Mouse (Mus musculus): ENCODE data around the gene Dgkh.
"Not testable (repeated sequence)": the region's sequence is repeated elsewhere in the genome, so short reads cannot be mapped to it uniquely, and the experiment has no call there.

Gene Dgkh

GRCm38 (mm10) chr14:78635612-78636400, 96.8 kb downstream of the Dgkh start:
- intact Hi-C loops (cut with DNase I), result no loop called here

DNA sequence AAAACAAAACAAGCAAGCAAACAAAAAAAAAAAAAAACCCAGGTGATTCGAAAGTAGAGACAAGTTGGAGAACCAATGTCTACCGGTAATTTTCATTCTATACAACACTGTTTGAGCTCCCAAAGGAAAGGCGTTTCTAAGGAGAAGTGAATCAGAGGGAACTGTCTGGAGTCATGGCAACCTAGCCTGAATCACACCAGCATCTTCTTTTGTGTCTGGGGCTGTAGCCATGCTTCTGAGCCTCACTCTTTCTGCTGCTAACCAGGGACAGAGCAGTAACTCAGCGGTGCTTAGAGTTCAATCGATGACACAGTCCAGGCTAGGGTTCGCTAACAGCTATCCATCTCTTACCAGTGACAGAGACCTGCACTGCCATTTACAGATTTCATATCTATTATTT, 99.8 kb downstream of the Dgkh start:
- intact Hi-C loops (cut with DNase I), result no loop called here

DNA sequence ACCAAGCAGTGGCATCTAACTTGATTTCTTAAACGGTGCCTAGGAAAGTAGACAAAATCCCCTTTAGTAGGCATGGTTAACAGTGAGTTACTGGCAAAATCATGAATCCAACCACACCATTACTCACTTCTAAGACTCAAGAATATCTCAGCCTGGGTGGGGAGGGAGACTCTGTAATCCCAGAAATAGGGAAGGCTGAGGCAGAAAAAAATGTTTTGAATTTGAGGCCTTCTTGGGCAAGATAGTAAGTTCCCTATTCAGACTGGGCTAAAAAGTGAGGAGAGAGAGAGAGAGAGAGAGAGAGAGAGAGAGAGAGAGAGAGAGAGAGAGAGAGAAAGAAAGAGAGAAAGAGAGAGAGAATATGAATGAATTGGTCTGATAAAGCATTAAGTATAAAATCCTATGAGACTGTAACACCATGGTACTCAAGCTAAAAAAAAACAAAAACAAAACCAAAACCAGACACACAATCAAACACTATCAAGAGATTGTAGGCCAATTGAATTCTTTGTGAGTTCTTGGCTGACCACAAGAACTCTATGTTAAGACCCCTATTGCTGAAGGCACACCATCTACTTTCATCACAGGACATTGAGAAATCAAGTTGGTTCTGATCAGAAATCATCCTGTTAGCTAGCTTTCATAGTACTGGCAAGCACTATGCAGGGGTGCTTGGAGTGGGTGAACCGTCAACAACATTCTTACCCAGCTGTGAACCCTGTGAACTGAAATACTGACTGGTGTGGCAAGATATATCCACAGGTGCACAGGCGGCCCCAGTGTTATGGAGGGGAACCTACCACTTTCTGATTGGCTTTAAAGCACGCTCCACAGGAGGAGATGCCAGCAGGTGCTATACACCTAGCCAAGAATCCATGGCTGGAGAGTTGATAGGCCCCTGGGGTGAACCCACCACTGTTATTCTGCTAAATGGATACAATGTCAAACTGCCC, 101.4 kb downstream of the Dgkh start:
- intact Hi-C loops (cut with DNase I), result no loop called here

DNA sequence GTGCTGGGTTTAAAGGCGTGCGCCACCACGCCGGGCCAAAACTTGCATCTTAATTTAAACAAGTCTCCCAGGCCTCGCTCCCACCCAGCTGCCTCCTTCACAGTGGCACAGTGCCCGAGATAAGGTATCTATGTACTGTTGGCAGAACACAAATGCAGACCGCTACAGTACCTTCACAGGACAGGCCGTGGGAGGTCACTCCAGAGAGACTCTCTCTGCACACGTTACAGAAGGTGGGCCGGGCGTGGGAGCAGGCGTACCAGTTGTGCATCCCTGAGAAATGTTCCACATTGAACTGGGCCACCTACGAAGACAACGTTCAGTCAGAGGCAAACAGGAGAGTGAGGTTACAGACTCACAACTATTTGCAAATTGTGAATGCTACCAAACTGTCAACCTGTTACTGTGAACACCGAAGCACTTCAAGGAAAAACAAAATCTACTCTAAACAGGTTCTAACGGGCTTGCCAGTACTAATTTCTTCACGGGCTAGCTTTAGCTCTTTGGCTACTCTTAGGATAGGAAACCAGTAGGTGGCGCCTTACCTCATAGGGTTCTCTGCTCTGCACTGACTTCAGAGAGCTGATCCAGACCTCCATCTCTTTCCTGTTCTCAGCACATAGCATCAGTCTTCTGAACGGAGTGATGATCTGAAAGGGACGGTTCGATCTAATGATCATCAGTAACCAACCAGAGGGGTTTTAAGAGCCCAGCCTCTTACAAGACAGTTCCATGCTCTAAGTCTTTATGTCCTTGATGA, 104.9 kb downstream of the Dgkh start:
- intact Hi-C loops (cut with DNase I), result no loop called here

DNA sequence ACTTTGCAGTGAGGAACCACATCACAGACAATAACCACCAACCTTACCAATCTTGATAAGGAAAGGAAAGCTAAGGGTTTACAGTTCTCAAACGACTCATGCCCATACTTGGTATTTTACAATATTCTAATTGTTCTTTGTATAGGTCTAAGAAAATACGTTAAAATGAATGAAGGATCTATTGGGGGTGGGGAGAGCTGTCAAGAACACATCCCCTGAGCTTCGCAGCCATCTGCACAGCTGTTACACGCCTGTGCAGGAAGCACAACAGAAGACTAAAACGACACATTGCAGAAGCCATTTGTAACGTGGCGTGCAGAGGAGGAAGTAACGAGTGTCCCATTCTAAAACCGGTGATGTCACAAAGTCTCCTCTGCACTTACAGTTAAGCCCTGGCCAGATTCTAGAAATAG, 113.7 kb downstream of the Dgkh start:
- intact Hi-C loops (cut with DNase I), result no loop called here

- intact Hi-C loops (cut with DNase I), result no loop called here
These were observed 119.0 kb downstream of the Dgkh start for GRCm38 (mm10) chr14:78613569-78613968.

DNA sequence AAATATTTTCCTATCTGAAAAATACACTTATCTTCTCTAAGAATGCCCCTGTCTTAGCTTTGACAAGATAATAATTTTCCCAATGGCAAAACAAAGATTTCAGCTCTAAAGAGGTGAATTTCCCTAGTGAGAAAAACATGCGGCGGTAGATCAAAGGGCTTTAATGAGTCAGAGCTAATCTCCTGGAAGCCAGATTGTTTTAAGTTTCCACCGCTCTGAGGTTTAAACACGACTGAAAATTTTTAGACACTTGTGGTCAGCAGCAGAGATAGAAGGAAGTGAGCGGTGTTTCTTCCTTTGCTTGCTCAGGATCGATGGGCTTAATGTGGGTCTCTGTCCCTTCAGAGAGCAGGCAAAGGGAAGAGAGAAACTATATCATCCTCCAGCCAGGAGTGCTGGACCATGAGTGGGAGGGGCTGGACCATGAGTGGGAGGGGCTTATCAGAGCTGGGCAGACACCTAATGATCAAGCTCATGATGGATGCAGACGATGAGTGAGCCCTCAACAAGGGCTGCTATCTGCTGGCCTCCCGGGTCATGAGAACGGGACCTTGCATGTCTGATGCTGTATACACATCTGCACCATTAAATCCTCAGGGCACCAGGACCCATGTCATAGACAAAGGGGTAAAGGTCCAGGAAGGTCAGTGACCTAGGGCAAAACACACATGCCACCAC, 120.3 kb downstream of the Dgkh start:
- intact Hi-C loops (cut with DNase I), result no loop called here

- intact Hi-C loops (cut with DNase I), result no loop called here
These were observed 137.7 kb downstream of the Dgkh start for GRCm38 (mm10) chr14:78594916-78595315.

GRCm38 (mm10) chr14:78592965-78593364, 139.6 kb downstream of the Dgkh start:
- intact Hi-C loops (cut with DNase I), result no loop called here

GRCm38 (mm10) chr14:78590335-78590734, 142.2 kb downstream of the Dgkh start:
- intact Hi-C loops (cut with DNase I), result no loop called here

DNA sequence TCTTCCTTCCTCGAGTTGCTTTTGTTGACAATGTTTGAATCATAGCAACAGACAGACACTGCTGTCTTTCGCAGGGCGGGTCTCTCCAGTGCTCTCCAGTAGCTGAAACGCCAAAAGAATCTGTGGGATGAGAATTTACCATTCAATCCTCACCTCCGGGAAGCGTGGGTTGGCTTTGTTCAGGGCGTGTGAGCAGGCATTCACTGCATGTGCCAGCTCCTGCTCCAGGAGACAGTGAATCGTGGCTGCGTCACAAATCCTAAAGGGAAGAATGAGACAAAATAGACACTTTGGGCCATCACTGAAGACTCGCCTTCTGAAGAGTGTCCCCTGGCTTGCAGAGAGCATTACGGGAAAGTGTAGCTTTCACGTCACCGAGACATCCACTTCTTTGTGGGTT, 148.4 kb downstream of the Dgkh start:
- intact Hi-C loops (cut with DNase I), result no loop called here

DNA sequence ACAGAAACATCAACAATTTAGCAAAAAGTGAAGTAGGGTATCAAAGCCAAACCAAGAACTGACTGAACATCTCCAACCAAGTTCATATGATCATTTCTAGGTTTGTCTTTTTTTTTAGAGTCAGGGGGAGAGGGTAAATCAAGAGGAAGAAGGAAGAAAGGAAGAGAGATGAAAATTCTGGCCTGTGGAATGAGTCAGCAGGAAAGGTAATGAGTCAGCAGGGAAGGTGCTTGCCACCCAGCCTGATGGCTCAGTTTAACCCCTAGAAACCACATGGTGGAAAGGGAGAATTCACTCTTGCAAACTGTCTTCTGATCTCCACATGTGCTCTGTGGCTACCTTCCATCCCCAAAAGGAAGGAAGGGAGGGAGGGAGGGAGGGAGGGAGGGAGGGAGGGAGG, 149.4 kb downstream of the Dgkh start:
- intact Hi-C loops (cut with DNase I), result no loop called here

GRCm38 (mm10) chr14:78575899-78576298, 156.7 kb downstream of the Dgkh start:
- intact Hi-C loops (cut with DNase I), result no loop called here

DNA sequence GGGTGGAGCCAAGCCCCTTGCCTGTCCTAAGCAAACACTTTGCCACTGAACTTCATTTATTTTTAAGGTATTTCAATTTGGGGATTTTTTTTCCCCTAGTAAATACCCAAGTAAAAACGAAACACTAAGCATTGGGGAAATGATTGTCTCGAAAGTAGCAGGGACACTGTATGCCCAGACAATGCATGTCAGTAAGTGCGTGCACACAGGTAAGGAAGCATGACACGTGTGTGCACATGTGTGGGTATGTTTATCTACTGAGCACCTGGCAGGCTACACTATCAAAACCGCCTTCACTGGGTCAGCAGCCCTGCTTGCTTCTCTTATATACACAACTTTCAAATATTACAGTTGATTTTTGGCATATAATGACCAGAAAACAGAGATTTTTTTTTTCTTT, 164.2 kb downstream of the Dgkh start:
- intact Hi-C loops (cut with DNase I), result no loop called here

GRCm38 (mm10) chr14:78566431-78566830, 166.1 kb downstream of the Dgkh start:
- intact Hi-C loops (cut with DNase I), result no loop called here

DNA sequence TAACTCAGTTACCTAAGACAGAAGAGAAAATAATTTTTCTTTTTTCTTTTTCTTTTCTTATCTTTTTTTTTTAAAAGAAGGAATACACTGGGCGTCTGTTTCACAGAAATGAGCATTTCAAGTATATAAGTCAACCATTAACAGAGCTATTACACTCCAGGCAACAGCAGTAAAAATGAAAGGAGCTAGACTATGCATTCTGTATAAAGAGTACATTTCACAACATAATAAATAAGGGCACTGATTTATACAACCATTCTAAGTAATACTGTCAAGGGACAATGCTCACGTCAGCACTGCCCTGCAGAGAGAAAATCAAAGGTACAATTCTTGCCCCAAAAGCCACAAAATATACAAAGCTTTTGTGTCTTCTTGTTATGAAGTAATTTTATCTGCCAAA, 168.3 kb downstream of the Dgkh start:
- intact Hi-C loops (cut with DNase I), result no loop called here

DNA sequence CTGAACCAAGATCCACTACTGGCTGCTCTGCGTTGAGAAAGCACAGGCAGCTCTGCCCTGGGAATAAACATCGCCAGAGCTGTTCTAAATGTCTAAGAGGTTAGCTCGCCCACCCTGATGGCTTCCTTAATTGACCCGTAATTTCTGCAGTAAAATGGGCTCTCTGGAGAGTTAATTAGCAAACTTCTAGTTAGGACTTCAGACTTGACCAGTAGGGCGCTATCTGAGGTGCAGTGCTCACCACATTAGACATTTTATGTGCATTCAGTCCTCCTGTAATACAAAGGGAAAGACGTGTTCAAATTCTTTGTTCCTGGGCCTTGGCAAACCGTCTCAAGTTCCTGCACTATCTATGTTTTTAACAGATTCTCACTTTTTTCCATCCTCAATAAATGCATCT, 169.4 kb downstream of the Dgkh start:
- intact Hi-C loops (cut with DNase I), result no loop called here

GRCm38 (mm10) chr14:78562121-78562520, 170.5 kb downstream of the Dgkh start:
- intact Hi-C loops (cut with DNase I), result no loop called here

DNA sequence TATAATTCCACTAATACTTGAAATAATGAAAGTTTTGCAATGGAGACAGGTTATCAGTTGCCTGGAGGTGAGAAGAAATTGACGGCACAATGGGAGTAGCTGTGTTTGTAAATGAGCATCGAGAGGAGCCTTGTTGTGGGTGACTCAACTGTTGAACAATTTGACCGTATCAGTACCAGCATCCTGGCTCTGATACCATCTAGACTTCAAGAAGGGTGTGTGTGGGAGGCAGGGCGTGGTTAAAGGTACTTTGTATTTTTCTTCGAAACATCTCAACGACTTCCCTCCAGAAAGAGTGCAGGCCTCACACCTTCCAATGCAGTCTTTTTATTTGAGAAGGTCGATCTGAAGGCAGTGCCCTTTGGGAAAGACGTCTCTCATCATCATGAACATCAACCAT, 173.5 kb downstream of the Dgkh start:
- intact Hi-C loops (cut with DNase I), result no loop called here

DNA sequence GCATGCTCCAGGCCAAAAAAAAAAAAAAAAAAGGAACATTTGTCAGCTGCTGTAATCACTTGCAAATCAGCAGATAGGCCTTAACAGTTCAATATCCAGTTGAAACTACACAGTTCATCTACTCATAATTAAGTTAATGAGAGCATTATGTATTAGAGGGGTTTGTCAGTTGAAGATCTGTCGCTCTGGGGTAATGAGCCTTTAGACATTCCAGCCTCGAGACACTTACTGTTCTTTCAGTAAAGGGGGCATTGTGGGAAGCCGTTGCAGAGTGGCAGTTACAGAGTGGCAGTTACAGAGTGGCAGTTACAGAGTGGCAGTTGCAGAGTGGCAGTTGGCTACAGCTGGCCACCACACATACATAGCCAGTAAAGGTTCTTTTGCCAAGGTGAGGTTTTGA, 177.7 kb downstream of the Dgkh start:
- intact Hi-C loops (cut with DNase I), result not testable (repeated sequence)

- intact Hi-C loops (cut with DNase I), result no loop called here
These were observed 178.9 kb downstream of the Dgkh start for GRCm38 (mm10) chr14:78553661-78554060.

Measured in adrenal gland (tissue).